Mouse (Mus musculus) naive thymus-derived CD4-positive, alpha-beta T cell, adult 2 months (primary cell): ENCODE data around the gene Zfp93.
A peak's percentile ranks its signal among the peaks of the same experiment; 100 is the strongest.
"Not testable (repeated sequence)": the region's sequence is repeated elsewhere in the genome, so short reads cannot be mapped to it uniquely, and the experiment has no call there.

Experiments
- DNase-seq: peaks from one replicate; pipeline ENCODE4 v3.0.0-alpha.2; 2011; ENCODE audit warnings: low read depth

Gene Zfp93

GRCm38 (mm10) chr7:24270288-24270672, at the start of gene Zfp93:
TSS of gene Zfp93 (plus strand) at chr7:24270420.
- DNase-seq, result peak; percentile 59

DNA sequence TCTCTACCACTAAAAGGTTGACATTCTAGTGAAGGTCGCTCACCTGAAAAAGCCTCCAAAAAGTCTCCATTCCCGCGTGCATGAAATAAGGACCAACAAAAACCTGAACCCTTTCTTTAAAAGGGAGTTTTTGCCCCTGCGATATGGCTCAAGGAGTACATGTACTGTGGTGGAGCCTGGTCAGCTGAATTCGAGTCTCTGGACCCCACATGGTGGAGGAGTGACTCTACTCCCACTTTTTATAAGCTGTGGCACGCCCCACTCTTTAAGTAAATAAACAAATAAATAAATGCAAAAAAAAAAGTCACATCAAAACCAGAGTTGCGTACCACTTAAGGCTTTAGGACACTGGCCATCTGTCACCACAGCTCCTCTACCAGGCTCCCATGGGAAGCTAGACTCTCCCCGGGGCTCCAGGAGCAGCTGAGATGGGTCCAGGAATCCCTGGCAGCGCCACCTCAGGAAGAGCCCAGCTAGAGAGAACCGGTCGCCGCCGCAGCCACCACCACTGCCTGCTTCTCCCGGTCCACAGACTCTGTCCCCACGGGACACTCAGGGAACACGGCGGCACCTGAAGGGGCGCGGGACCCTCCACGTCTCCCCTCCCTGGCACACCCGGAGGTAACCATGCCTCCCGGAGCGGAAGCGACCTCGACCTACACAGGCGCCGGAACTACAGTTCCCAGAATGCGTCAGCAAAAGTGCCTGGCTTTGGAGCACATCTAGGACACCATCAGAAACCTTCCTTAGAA, 33.0 kb upstream of the Zfp93 start, which contains the start of gene Zfp109:
Gene Zfp109 (minus strand): TSS at position 521 of the 752 bp plus-strand sequence.
- peak; percentile 51 for DNase-seq

GRCm38 (mm10) chr7:24253779-24254615, 16.2 kb upstream of the Zfp93 start:
- DNase-seq, result no peak

DNA sequence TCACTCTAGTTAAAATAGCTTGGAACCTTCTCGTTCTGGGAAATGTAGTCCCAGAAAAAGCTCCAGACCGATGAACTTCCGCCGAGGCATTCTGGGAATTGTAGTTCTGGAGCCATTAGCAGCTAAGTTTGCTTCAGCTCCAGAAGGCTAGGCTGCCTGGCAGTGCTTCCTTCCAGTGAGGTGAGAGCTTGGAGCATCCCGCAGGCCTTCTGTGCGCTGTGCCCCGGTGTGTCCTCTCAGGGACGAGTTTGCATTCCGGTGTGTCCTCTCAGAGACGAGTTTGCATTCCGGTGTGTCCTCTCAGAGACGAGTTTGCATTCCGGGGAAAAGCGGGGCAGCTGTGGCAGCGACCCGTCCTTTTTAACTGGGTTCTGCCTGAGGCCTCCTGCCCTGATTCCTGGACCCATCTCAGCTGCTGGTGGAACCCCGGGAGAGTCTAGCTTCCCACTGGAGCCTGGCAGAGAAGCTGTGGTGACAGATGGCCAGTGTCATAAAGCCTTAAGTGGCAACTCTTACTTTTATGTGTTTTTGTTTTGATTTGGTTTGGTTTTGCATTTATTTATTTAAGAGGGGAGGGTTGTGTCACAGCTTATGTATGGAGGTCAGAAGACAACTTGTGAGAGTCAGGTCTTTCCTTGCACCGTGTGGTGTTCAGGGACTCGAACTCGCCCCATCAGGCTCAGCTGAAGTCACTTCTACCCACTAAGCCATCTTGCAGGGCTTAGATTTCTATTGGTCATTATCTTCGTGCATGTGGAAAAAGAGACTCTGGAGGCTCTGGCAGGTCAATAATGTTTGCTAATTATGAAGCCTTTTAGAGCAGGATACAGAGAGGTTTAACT, 15.4 kb upstream of the Zfp93 start, which contains the start of gene Zfp108:
Gene Zfp108 (plus strand): TSS at position 162 of the 842 bp plus-strand sequence.
- peak; percentile 55 for DNase-seq

DNA sequence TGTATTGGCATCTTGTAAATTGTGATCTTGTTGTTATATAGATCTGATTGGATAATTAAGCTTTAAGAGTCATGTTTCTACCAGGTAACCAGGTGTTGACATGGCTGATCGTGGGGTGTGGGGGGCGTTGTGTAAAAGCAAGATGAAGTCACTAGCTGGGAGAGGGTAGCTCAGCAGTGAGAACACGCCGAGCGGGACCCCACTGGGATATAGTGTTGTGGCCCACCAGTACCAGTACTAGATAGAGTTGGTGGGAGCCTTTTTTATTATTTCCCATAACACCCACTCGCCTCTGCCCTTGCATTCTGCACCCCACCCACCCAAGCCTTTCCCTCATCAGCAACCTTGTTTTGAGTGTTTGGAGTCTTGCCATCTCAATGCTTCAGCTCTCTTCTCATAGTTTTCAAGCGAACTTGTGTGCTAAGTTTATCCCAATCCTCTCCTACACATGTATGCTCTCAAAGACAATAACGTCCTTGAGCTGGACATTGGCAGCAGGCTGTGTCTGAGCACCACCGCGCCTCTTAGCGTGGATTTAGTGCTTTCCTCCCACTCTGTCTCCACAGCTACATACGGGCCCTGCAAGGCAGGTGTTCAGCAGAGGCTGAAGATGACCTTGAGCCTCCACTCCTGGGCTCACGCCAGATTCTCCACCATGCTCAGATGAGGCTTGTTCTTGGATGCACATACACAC, 10.8 kb upstream of the Zfp93 start:
- DNase-seq, result no peak

- no peak for DNase-seq
Measured at GRCm38 (mm10) chr7:24260000-24260312, 10.3 kb upstream of the Zfp93 start.

DNA sequence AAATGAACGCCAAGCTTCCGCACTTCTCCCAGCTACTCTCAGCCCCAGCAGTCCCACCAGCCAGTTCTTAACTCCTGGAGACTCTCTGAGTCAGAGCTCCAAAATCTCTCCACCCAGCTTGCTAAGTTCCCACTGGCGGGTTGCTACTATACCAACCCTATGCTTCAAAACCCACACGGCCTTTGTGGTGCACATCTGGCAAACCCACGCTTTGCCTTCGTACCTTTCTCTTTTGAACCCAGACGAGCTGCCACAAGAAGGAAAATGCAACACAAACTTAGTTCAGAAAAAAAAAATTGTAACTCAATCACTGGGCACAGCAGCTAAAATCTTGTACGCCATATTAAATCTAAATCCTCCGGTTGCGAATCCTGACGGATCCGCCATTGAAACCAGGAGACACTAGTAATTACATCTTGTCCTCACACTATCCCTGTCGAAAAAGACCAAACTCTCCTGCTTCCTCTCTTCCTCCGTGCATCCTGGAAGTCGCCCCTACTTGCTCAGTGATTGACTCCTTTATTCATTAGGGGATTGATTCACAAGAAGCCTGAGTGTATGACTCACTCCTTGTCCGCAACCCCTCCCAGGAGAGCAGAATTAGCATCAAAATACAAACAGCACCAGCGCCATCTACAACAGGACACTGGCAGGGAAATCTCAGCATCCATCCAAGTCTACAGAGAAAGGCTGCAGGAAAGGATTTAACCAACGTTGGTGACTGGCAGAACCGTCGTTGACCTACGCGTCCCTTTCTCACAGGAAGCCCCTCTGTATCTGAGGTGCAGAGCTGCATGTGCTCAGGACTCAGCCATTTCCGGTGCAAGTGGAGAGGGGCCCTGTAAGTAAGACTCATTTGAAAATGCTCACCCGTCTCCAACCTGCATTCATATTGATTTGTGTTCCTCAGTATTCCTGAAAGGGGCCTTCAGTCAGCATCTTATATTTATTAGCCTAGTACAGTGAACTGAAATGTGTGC, 1.8 kb upstream of the Zfp93 start:
- DNase-seq, result peak; percentile 36

GRCm38 (mm10) chr7:24269256-24269655, 964 bp upstream of the Zfp93 start:
- DNase-seq, result peak; percentile 7

DNA sequence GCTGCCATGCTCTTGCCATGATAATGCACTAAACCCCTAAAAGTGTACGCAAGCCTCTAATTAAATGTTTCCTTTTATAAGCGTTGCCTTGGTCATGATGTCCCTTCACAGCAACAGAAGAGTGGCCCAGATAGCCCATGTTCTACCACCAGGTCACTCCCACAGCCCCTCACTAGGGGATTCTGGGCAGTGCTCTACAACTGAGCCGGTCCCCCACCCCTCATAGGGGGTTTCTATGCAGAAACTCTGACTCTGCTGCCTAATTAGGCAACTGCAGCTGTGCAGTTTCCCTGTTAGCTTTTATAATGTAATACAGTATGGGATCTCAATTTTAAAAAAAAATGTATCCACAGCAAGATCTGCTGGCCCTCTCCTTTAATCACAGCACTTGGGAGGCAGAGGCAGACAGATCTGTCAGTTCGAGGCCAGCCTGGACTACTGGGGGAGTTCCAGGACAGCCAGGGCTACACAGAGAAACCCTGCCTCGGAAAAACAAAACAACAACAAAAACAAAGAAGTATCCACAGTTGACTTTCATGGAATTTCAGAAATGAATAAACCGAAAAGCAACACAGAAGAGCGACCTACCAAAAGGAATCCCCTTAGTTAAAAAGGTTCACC, 443 bp upstream of the Zfp93 start:
- no peak for DNase-seq

DNA sequence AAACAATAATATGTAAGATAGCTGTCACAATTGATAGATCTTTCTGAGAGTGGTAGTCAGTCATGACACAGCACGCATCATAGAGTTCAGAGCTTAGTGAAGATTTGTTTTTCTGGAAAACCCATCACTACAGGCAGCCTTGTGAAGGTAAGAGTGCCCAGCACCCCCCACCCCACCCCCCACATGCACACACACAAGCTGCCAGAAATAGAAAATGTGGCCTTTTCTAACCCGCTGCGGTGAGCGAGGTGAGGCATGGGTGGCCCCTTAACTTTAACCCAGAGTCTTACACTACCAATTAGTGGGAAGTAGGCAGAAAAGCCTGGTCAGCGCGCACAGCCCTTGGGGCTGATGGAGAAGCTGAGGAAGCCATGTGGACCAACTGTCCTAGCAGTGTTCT, 971 bp downstream of the Zfp93 start:
- no peak for DNase-seq

- DNase-seq, result no peak
Measured at GRCm38 (mm10) chr7:24274456-24274855, 4.2 kb downstream of the Zfp93 start.

GRCm38 (mm10) chr7:24278771-24279170, 8.6 kb downstream of the Zfp93 start:
- not testable (repeated sequence) for DNase-seq

DNA sequence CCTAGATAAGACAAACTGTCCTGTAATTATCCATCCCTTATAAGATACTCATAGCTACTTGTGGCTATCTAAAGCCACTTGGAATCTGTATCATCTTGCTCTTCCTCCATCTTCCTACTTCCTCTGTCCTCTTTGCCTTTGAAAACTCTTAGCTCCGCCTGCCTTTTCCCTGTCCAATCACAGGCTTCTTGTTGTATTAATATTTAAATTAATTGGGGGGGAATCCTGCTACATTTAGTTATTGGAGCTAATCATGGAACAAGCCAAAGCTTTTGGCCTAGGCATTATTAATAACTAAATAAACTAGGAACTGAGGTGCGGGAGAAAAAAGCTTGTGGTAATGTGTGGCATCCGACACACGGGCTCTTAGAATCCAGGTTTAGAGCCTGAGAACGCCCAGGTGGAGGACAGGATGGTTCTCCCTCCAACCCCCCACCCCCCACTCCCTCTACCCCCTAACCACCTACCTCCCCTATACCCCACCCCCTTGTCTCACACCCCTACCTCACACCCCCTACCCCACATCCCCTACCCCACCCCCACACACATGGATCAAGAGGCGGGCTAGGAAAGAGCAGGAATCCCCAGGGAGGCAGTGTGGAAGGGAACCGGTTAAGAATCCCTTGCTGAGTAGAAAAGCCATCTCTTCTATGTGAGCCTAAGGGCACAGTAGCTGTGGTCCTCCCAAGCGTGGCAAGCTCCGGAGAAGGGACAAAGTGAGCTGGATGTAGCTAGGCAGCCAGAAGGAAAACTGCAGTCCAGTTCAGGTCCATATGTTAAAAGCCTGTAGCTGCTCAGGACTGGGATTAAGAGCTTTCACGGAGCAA, 10.0 kb downstream of the Zfp93 start:
- DNase-seq, result no peak

DNA sequence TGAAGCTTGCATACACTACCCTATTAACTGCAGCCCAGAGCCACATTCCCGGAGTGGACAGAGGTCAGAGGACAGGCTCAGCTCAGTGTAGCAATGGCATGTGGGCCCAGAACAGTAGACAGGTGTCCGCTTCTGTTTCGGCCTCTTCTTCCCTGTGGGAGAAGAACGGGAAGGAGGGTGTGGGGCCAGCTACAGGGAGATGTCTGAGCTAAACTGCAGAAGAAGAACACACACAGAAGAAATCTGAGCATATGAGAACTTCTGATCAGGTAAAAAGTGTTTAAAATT, 10.6 kb downstream of the Zfp93 start:
- no peak for DNase-seq

- peak; percentile 32 for DNase-seq
Measured at GRCm38 (mm10) chr7:24286090-24286489, 15.9 kb downstream of the Zfp93 start.

DNA sequence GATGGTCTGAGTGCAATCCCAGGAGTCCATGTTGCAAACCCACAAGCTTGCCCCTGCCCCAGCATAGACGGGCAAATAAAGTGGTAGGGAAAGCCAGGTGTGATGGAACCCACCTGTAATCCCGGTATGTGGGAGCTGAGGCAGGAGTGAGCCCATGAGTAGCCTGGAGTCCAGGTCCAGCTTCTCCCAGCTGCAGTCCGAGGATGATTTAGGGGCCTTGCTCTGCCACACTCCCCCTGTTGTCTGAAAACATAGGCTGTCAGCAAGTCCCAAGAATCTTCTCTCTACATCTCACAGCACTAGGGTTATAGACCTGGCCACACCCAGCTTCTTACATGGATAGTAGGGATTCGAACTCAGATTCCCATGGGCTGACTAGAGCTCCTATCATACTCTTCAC, 16.7 kb downstream of the Zfp93 start:
- DNase-seq, result no peak

- no peak for DNase-seq
Measured at GRCm38 (mm10) chr7:24287670-24288069, 17.4 kb downstream of the Zfp93 start.

- DNase-seq, result no peak
Measured at GRCm38 (mm10) chr7:24288512-24288911, 18.3 kb downstream of the Zfp93 start.

GRCm38 (mm10) chr7:24290106-24290693, 20.0 kb downstream of the Zfp93 start:
- DNase-seq, result no peak
